Mouse (Mus musculus) midbrain, embryonic 16.5 days (tissue): Measurements from ENCODE around the gene Klf13. TPM values are rescaled to one million over a fixed set of nuclear protein-coding genes. Genes with fewer than 3 reads are reported as not detected.

ENCODE experiments used
- ATAC-seq: fragments of 200-750 bp; cut with Nextera tagmentation; 2 replicates; pipeline ENCODE4 v1.8.0; 2017; ENCODE audit warnings: moderate TSS enrichment
- H3K27ac ChIP-seq: fragments of 300-500 bp; sonication (generic); 2 replicates; pipeline ENCODE4 v1.5.1; 2014; ENCODE audit warnings: mild to moderate bottlenecking, low read length, mixed read lengths
- H3K27me3 ChIP-seq: fragments of 300-500 bp; sonication (generic); 2 replicates; pipeline ENCODE4 v1.6.1; 2014; ENCODE audit warnings: low read depth, low read length, mixed read lengths; ENCODE audit not compliant: control insufficient read depth, insufficient read depth
- H3K36me3 ChIP-seq: fragments of 300-500 bp; sonication (generic); 2 replicates; pipeline ENCODE4 v1.6.1; 2014; ENCODE audit warnings: mild to moderate bottlenecking, low read length, moderate library complexity, mixed read lengths; ENCODE audit not compliant: control insufficient read depth, insufficient read depth
- H3K4me1 ChIP-seq: fragments of 300-500 bp; sonication (generic); 2 replicates; pipeline ENCODE4 v1.6.1; 2014; ENCODE audit warnings: mild to moderate bottlenecking, low read length, mixed read lengths; ENCODE audit not compliant: control insufficient read depth, insufficient read depth
- H3K4me2 ChIP-seq: fragments of 300-500 bp; sonication (generic); 2 replicates; pipeline ENCODE4 v1.6.1; 2014; ENCODE audit warnings: mild to moderate bottlenecking, low read length, mixed read lengths
- H3K4me3 ChIP-seq: fragments of 300-500 bp; sonication (generic); 2 replicates; pipeline ENCODE4 v1.5.1; 2014; ENCODE audit warnings: low read depth, mild to moderate bottlenecking, low read length, moderate library complexity, mixed read lengths
- H3K9ac ChIP-seq: fragments of 300-500 bp; sonication (generic); 2 replicates; pipeline ENCODE4 v1.6.1; 2014; ENCODE audit warnings: low read depth, low read length, mixed read lengths
- H3K9me3 ChIP-seq: fragments of 300-500 bp; sonication (generic); replicated peaks from 2 replicates; pipeline ENCODE4 v1.6.1; 2014; ENCODE audit warnings: mild to moderate bottlenecking, low read length, mixed read lengths; ENCODE audit not compliant: control insufficient read depth, poor library complexity, severe bottlenecking
- WGBS: fragments of 180-500 bp; shearing (Covaris S2); extraction: QIAGEN DNeasy Blood & Tissue Kit; methylation state at CpG from one replicate; pipeline ENCODE4 v1.1.7; 2014; 5-methylcytosine and 5-hydroxymethylcytosine counted together
- polyA plus RNA-seq: library from polyadenylated mRNA; unstranded; fragments of >200 nt; fragmentation: Nextera tagmentation; extraction: Ambion mirVana; gene quantifications from 2 replicates; pipeline ENCODE4 v1.2.1, GENCODE M21; 2015

The Klf13 gene
- polyA plus RNA-seq: 19.9 and 21.6 TPM in 2 replicates

DNA sequence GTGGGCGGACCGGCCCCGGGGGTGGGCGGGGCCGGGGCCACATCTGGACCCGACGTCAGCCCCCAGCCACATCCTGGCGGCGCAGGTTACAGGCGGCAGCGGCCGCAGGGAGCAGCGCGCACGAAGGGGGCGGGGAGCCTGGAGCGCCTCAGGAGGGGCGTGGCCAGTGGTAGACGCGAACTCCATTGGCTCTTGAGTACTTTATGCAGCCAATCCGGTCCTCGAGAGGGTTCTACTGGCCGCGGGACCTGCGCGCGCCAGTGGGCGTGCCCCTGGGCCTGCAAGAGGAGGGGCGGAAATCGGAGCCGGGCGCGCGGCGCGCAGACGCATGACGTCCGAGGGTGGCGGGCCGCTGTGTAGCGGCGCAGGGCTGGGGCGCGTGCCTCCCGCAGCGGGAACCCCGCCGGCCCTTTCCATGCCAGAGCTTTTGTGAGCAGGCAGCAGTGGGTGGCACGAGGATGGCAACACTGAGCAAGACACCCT, at the start of gene Klf13:
Klf13 (minus strand) TSS at position 2 of the 483 bp plus-strand sequence.
- Histone ChIP-seq H3K9me3 (no peaks in the 10 kb centered on the region), H3K4me2 (peak within 1 kb of the TSS; percentile 90), H3K4me1 (peaks cover 24% of the 10 kb centered on the region), H3K27ac (peak within 1 kb of the TSS; percentile 98), H3K27me3 (no peaks in the 10 kb centered on the region), H3K9ac (peak within 1 kb of the TSS; percentile 98), H3K4me3 (peak within 1 kb of the TSS; percentile 96), H3K36me3 (no peaks in the 10 kb centered on the region)
- ATAC-seq: peak; percentile 95
- under 1% methylated on average over 50 of the region's 50 CpGs for WGBS

DNA sequence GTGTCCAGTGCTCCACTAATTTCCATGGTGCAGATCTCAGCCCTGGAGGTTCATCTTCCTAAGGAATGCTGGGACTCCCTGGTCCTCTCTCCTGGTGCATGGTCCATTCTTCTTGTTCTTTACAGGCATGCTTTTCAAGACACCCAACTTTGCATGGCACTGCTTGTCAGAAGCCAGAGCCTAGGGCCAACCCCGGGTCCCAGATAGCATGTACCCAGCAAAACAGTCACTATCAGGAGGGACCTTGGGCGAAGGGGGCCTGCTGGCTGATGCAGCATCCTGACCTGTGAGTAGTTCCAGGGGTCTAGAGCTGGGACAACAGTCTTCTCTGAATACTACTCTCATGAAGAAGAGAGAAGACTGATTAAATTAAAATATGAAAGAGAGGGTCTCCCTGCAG, 49.7 kb upstream of the Klf13 start:
- Histone ChIP-seq H3K9me3 (no peaks in the 10 kb centered on the region), H3K4me1 (peaks cover 15% of the 10 kb centered on the region), H3K4me3 (no peak overlapping the region), H3K4me2 (no peak overlapping the region), H3K36me3 (no peaks in the 10 kb centered on the region), H3K9ac (no peak overlapping the region), H3K27me3 (no peaks in the 10 kb centered on the region), H3K27ac (no peak overlapping the region)
- no peak for ATAC-seq
- 91% methylated on average over 2 of the region's 2 CpGs for WGBS

DNA sequence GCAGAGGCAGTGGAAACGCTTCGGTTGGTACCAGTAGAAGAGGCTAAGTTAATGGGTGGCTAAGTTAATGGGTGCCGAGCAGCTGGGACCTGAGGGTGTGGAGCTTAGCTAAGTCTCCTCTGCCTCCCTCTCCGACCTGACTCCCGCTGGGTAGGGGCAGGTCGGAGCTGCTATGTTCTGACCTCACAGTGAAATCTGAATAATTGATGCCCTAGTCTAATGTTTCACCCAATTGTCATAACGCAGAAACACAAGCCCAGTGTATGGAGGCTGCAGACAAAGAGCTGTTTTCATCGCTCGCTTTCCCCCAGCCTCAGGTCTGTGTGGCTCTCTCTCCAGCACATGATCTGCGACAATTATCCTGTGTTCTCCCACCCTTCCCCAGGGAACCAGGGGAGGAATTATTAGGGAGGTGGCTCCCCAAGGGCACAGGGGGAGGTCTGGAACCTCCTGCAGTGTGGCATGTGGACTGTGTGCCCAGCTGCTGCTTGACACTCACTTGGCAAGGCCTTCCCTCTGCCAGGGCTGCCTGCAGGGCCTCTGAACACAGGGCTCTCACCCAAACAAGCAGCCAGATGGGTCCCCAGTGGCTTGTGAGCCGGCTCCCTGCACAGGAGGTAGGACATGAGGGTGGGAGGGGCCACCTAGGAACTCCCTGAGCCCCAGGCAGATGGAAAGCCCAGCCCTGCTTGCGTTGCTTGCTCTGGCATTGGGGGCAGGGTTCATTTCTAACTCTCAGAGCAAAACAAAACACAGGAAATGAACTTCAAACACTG, 47.9 kb upstream of the Klf13 start:
- Histone ChIP-seq H3K4me3 (no peak overlapping the region), H3K9ac (peak overlapping the region; percentile 54), H3K36me3 (no peaks in the 10 kb centered on the region), H3K4me1 (peaks cover 15% of the 10 kb centered on the region), H3K27me3 (no peaks in the 10 kb centered on the region), H3K9me3 (no peaks in the 10 kb centered on the region), H3K4me2 (no peak overlapping the region), H3K27ac (peak overlapping the region; percentile 74)
- peak; percentile 84 for ATAC-seq
- 32% methylated on average over 12 of the region's 12 CpGs for WGBS

DNA sequence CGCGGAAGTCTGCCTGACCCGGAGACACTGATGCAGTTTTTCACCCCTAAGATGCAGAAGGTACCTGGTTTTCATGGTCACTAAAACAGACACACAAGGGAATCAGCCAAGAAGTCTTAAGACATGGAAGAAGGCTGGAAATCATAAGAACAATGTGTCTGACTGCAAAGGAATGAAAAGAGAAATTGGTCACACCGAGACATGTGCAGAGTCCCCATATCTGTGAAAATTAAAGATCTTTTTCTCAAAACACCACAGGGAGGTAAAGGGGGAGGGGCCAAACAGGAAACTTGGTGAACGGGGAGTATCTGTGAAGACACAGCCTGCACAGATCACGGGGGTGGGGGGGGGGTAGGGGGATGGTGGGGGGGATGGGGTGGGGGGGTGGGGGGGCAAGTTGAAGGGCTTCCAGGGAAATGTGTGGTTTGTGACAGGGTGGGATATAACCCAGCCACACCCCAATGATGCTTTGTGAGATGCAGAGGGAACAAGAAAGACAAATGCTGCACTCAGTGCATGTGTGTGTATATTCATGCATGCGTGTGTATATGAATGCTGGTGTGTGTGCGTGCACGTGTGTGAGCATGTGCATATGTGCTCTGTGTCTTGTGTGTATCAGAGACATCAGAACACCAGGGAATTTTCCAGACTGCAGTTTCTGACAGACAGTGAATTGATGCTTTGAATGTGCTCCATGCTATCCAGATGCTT, 47.1 kb upstream of the Klf13 start:
- peak; percentile 63 for ATAC-seq
- Histone ChIP-seq H3K4me1 (peaks cover 15% of the 10 kb centered on the region), H3K27me3 (no peaks in the 10 kb centered on the region), H3K4me3 (no peak overlapping the region), H3K4me2 (no peak overlapping the region), H3K36me3 (no peaks in the 10 kb centered on the region), H3K27ac (peak overlapping the region; percentile 74), H3K9ac (no peak overlapping the region), H3K9me3 (no peaks in the 10 kb centered on the region)
- 64% methylated on average over 8 of the region's 9 CpGs for WGBS

DNA sequence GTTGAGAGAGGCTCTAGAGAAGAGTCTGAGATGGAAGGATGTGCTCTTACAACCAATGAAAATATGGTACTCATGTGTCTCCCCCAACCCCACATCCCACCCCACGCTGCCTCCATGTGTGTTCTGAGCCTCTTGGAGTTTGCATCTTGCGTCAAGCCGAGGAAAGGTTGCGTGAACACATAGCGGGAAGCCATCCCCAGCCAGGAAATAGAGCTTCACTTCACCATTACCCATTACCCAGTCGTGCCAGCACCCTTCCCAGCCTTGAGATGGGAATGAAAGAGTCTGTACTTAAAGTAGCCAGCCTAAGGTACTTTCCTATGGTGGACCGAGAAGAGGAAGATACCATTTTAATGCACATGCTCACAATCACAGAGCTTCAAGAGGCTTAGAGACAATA, 46.6 kb upstream of the Klf13 start:
- Histone ChIP-seq H3K36me3 (no peaks in the 10 kb centered on the region), H3K27me3 (no peaks in the 10 kb centered on the region), H3K9me3 (no peaks in the 10 kb centered on the region), H3K4me1 (peaks cover 15% of the 10 kb centered on the region), H3K4me3 (no peak overlapping the region), H3K27ac (no peak overlapping the region), H3K9ac (no peak overlapping the region), H3K4me2 (no peak overlapping the region)
- no peak for ATAC-seq
- WGBS: 87% methylated on average over 7 of the region's 7 CpGs

DNA sequence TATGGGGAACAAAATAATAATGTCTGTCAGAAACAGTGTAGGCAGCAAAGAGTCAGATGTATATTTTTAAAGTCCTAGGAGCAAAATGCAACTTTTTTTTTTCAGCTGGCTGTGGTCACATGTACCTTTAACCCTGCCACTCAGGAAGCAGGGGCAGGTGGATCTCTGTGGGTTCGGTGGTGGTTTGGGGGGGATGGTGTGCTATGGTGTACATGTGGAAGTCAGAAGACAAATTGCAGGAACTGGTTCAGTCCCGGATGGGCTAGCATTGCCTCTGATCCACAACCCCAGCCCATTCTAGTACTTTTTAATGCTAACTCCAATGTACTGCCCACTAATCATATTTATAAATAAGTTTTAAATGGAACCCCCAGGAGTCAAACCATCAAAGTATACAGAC, 45.6 kb upstream of the Klf13 start:
- 93% methylated on average over 2 of the region's 2 CpGs for WGBS
- Histone ChIP-seq H3K4me3 (no peak overlapping the region), H3K9ac (no peak overlapping the region), H3K4me2 (no peak overlapping the region), H3K9me3 (no peaks in the 10 kb centered on the region), H3K4me1 (peaks cover 15% of the 10 kb centered on the region), H3K36me3 (no peaks in the 10 kb centered on the region), H3K27ac (no peak overlapping the region), H3K27me3 (no peaks in the 10 kb centered on the region)
- no peak for ATAC-seq

DNA sequence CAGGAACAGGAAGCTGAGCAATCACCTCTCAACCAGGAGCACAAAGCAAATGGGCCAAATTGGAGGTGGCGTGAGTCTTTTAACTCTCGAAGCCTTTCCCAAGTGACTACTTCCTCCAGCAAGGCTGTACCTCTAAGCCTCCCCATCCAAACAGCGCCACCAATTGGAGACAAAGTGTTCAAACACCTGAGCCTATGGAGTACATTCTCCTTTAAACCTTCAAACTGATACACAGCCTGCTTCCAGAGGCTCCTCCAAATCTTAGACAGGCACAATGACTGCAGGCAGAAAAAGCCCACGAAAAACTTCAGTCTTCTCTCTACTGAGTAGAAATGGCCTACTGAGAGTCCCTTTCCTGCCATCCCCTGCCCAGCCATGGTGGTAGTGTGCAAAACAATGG, 38.9 kb upstream of the Klf13 start:
- no peak for ATAC-seq
- no peak overlapping the region for H3K4me3 ChIP-seq
- 91% methylated on average over 4 of the region's 4 CpGs for WGBS

DNA sequence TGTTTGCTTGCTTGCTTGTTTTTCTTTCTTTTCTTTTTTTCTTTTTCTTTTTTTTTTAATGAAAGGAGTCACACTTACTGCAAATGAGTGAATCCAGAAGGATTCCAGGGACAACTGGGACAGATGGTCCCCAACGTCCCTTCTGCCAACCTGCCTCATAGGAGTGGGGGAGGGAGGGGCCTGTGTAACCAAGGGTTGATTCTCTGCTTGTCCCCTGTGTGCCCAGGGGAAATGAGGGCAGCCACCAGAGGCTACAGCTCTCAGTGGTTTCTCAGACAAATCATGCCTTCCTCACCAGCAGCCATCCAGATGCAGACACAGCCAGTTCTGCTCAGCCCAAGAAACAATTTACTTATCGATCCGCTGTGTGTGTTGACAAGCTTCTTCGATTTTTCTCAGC, 32.3 kb upstream of the Klf13 start:
- Histone ChIP-seq H3K4me1 (no peaks in the 10 kb centered on the region), H3K27me3 (no peaks in the 10 kb centered on the region), H3K4me3 (no peak overlapping the region), H3K9ac (no peak overlapping the region), H3K9me3 (no peaks in the 10 kb centered on the region), H3K4me2 (no peak overlapping the region), H3K27ac (no peak overlapping the region), H3K36me3 (no peaks in the 10 kb centered on the region)
- ATAC-seq: no peak
- 71% methylated on average over 4 of the region's 4 CpGs for WGBS

More for the DNA sequence above, 38.9 kb upstream of the Klf13 start:
- no peak overlapping the region for H3K27ac ChIP-seq
- H3K4me2 ChIP-seq: no peak overlapping the region
- no peak overlapping the region for H3K9ac ChIP-seq
- no peaks in the 10 kb centered on the region for H3K9me3 ChIP-seq
- no peaks in the 10 kb centered on the region for H3K36me3 ChIP-seq
- no peaks in the 10 kb centered on the region for H3K4me1 ChIP-seq
- no peaks in the 10 kb centered on the region for H3K27me3 ChIP-seq

DNA sequence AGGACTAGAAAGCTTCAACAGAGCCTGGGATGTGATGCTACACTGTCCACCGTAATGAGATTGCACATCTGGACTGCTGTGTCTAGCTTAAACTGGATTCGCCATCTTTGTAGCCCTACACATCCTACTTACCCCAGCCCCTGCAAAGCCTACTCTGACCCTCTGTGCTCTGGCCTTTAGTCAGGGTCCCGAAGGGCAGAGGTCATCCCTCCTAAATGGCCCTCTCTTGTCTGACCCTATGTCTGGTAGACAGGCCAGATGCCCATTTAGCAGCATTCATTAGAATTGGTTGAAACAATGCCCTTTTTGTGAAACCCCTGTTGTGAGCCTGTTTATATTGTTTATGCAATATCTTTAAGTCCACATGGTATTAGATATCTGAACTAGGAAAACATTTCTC, 31.2 kb upstream of the Klf13 start:
- H3K4me3 ChIP-seq: no peak overlapping the region
- no peaks in the 10 kb centered on the region for H3K36me3 ChIP-seq
- no peak for ATAC-seq
- no peak overlapping the region for H3K4me2 ChIP-seq
- H3K4me1 ChIP-seq: no peaks in the 10 kb centered on the region
- no peaks in the 10 kb centered on the region for H3K27me3 ChIP-seq
- WGBS: 70% methylated on average over 3 of the region's 3 CpGs
- no peak overlapping the region for H3K27ac ChIP-seq
- no peaks in the 10 kb centered on the region for H3K9me3 ChIP-seq
- H3K9ac ChIP-seq: no peak overlapping the region
